Mouse (Mus musculus): ENCODE results near the gene Plekhg3. TPM values are rescaled to one million over a fixed set of nuclear protein-coding genes. Genes with fewer than 3 reads are reported as not detected.

The Plekhg3 gene
- total RNA-seq, 2 experiments from 2014 or later, result 21.1 to 22.0 TPM

DNA sequence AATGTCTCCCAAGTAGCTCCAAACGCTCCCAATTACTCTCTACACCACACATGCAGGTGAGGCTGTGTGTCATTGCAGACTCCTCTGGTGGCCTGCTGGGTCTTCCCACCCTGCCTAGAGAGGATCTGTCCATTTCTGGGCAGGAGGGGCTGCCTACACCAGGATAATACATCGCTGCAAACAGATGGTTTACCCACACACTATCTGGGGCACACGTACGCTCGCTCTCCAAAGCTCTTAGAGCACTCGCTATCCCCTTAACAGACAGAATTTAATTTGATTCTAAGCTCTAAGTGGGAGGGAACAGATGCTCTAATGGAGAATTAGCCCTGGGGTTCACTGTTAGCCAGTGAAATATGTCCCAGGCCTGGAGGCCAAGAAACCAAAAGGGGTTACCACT is 92.7 kb downstream of the Plekhg3 start:
- DNase-seq, result no peak

Small RNA genes within 50 kb of the gene (microRNA-seq; reads per million reads assigned to microRNA genes)
- 1.8 reads per million for gene Mir5135

Other genes with a start within 250 kb of the Plekhg3 start
- 1 to 10 TPM; 4.6 to 7.0 TPM for gene Akap5, start 206.0 kb upstream of the Plekhg3 start, total RNA-seq (2021)
- gene Zbtb25, start 161.3 kb upstream of the Plekhg3 start, total RNA-seq (2021), result 10 to 100 TPM in 1 of 2 experiments, 1 to 10 TPM in 1; 8.7 to 15.9 TPM
- 1 to 10 TPM; 5.7 to 7.2 TPM for gene Zbtb1, start 160.6 kb upstream of the Plekhg3 start, total RNA-seq (2021)
- gene Hspa2, start 126.7 kb upstream of the Plekhg3 start, total RNA-seq (2021), result 10 to 100 TPM; 16.7 to 18.6 TPM
- gene Ppp1r36, start 113.4 kb upstream of the Plekhg3 start, total RNA-seq (2021), result under 1 TPM in 1 of 2 experiments, not detected in 1; 0.45 TPM
- 10 to 100 TPM; 35.9 to 43.5 TPM for gene Sptb, start 179.7 kb downstream of the Plekhg3 start, total RNA-seq (2021)
- 10 to 100 TPM; 76.2 to 77.6 TPM for gene Churc1, start 234.6 kb downstream of the Plekhg3 start, total RNA-seq (2021)
- 10 to 100 TPM; 17.9 to 20.1 TPM for gene Fntb, start 234.7 kb downstream of the Plekhg3 start, total RNA-seq (2021)